Mouse (Mus musculus) forebrain, embryonic 14.5 days (tissue): Measurements from ENCODE around the gene D10Wsu102e. TPM values are rescaled to one million over a fixed set of nuclear protein-coding genes. Genes with fewer than 3 reads are reported as not detected.
A peak's percentile ranks its signal among the peaks of the same experiment; 100 is the strongest.

Source experiments
- ATAC-seq: fragments of 200-750 bp; cut with Nextera tagmentation; 2 replicates; pipeline ENCODE4 v1.8.0; 2017; ENCODE audit warnings: mild to moderate bottlenecking, moderate library complexity
- DNase-seq: peaks from one replicate; pipeline ENCODE4 v3.0.0-alpha.2; 2015; ENCODE audit warnings: low spot score
- H3K27ac ChIP-seq: fragments of 300-500 bp; sonication (generic); 2 replicates; pipeline ENCODE4 v1.5.1; 2014; ENCODE audit warnings: low read depth, mild to moderate bottlenecking, control low read depth, low read length, moderate library complexity
- H3K27me3 ChIP-seq: fragments of 300-500 bp; sonication (generic); replicated peaks from 2 replicates; pipeline ENCODE4 v1.6.1; 2014; ENCODE audit warnings: low read length, control low read depth, mixed read lengths; ENCODE audit not compliant: control insufficient read depth, insufficient read depth
- H3K36me3 ChIP-seq: fragments of 300-500 bp; sonication (generic); 2 replicates; pipeline ENCODE4 v1.6.1; 2014; ENCODE audit warnings: low read length, control low read depth; ENCODE audit not compliant: control insufficient read depth, insufficient read depth
- H3K4me1 ChIP-seq: fragments of 300-500 bp; sonication (generic); 2 replicates; pipeline ENCODE4 v1.6.1; 2014; ENCODE audit warnings: antibody characterized with exemption, low read length, control low read depth; ENCODE audit not compliant: control insufficient read depth, insufficient read depth
- H3K4me2 ChIP-seq: fragments of 300-500 bp; sonication (generic); 2 replicates; pipeline ENCODE4 v1.6.1; 2014; ENCODE audit warnings: mild to moderate bottlenecking, control low read depth, low read length
- H3K4me3 ChIP-seq: fragments of 300-500 bp; sonication (generic); 2 replicates; pipeline ENCODE4 v1.5.1; 2014; ENCODE audit warnings: low read depth, low read length, control low read depth
- H3K9ac ChIP-seq: fragments of 300-500 bp; sonication (generic); 2 replicates; pipeline ENCODE4 v1.6.1; 2014; ENCODE audit warnings: mild to moderate bottlenecking, low read length, control low read depth, moderate library complexity
- H3K9me3 ChIP-seq: fragments of 300-500 bp; sonication (generic); replicated peaks from 2 replicates; pipeline ENCODE4 v1.6.1; 2016; ENCODE audit warnings: low read length, control low read depth, mixed read lengths; ENCODE audit not compliant: control insufficient read depth
- WGBS: fragments of 180-500 bp; shearing (Covaris S2); extraction: QIAGEN DNeasy Blood & Tissue Kit; methylation state at CpG from one replicate; pipeline ENCODE4 v1.1.7; 2014; 5-methylcytosine and 5-hydroxymethylcytosine counted together
- polyA plus RNA-seq: library from polyadenylated mRNA; unstranded; fragments of >200 nt; fragmentation: Nextera tagmentation; extraction: Ambion mirVana; gene quantifications from 2 replicates; pipeline ENCODE4 v1.2.1, GENCODE M21; 2014

The D10Wsu102e gene
- polyA plus RNA-seq, 1 experiment from 2014 or later = 0.74 TPM

- Histone ChIP-seq H3K27me3 (no peaks in the 10 kb centered on the region), H3K9me3 (no peaks in the 10 kb centered on the region), H3K36me3 (no peaks in the 10 kb centered on the region), H3K9ac (no peak overlapping the region), H3K4me2 (no peak overlapping the region), H3K4me3 (no peak overlapping the region), H3K27ac (no peak overlapping the region), H3K4me1 (no peaks in the 10 kb centered on the region)
- no peak for DNase-seq
- ATAC-seq = no peak
- WGBS = 56% methylated on average over 14 of the region's 14 CpGs
Observed at GRCm38 (mm10) chr10:83353680-83354332, 6.2 kb upstream of the D10Wsu102e start.

GRCm38 (mm10) chr10:83354333-83354719, 5.7 kb upstream of the D10Wsu102e start:
- Histone ChIP-seq H3K36me3 (no peaks in the 10 kb centered on the region), H3K4me3 (no peak overlapping the region), H3K27me3 (no peaks in the 10 kb centered on the region), H3K27ac (no peak overlapping the region), H3K4me1 (no peaks in the 10 kb centered on the region), H3K9ac (no peak overlapping the region), H3K9me3 (no peaks in the 10 kb centered on the region), H3K4me2 (no peak overlapping the region)
- 65% methylated on average over 8 of the region's 8 CpGs for WGBS
- peak; percentile 55 for ATAC-seq
- DNase-seq = peak; percentile 60

DNA sequence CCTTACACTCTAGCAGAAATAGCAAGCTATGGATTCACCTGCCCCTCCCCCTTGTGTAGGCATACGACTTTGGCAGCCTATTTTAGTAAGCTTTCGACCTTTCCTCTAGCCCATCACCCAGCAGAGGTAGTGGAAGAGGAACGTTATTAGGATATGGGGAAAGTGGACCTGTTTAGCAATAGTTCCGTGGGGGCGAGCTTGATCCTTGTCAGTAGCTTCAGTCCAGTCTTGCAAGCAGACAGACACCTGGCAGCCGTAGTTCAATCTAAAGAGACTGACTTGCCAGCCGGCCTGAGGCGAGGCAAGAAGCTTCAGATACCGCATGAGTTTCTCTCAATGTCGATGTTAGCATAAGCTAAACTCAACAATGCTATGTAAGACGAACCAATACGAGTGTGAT, 3.6 kb upstream of the D10Wsu102e start:
- no peak for DNase-seq
- ATAC-seq = no peak

DNA sequence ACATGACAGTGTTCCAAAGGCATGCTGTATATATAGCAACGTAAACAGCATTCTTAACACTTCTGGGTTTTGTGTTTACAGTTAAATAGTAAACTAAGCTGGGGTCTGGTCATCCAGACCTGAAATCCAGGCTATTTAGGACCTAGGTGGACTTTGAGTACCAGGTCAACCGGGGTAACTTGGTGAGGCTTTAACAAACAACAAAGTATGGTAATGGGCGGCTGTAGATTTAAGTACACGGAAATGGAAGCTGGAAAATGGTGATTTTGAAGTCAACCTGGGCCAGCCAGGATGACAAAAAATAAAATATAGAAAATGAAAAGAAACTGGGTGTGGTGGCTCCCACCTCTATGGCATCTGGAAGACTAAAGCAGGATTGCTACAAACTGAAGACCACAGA, 570 bp upstream of the D10Wsu102e start:
- peak overlapping the region; percentile 74 for H3K27ac ChIP-seq
- no peaks in the 10 kb centered on the region for H3K27me3 ChIP-seq
- H3K36me3 ChIP-seq = peaks cover 22% of the 10 kb centered on the region
- ATAC-seq (no peak), DNase-seq (no peak)
- peak overlapping the region; percentile 92 for H3K4me3 ChIP-seq
- 90% methylated on average over 4 of the region's 4 CpGs for WGBS
- H3K4me2 ChIP-seq = peak overlapping the region; percentile 80
- H3K4me1 ChIP-seq = peaks cover 7% of the 10 kb centered on the region
- no peaks in the 10 kb centered on the region for H3K9me3 ChIP-seq
- peak overlapping the region; percentile 85 for H3K9ac ChIP-seq

More for the DNA sequence above, 3.6 kb upstream of the D10Wsu102e start:
- WGBS = 85% methylated on average over 12 of the region's 12 CpGs
- H3K4me1 ChIP-seq = peaks cover 5% of the 10 kb centered on the region
- H3K4me3 ChIP-seq = no peak overlapping the region
- no peaks in the 10 kb centered on the region for H3K36me3 ChIP-seq
- no peak overlapping the region for H3K4me2 ChIP-seq
- no peaks in the 10 kb centered on the region for H3K27me3 ChIP-seq
- no peak overlapping the region for H3K27ac ChIP-seq
- no peak overlapping the region for H3K9ac ChIP-seq
- H3K9me3 ChIP-seq = no peaks in the 10 kb centered on the region

- H3K36me3 ChIP-seq = peaks cover 31% of the 10 kb centered on the region
- DNase-seq (no peak), ATAC-seq (peak; percentile 71)
- H3K27me3 ChIP-seq = no peaks in the 10 kb centered on the region
- peak overlapping the region; percentile 92 for H3K4me3 ChIP-seq
- peaks cover 7% of the 10 kb centered on the region for H3K4me1 ChIP-seq
- peak overlapping the region; percentile 80 for H3K4me2 ChIP-seq
- under 1% methylated on average over 40 of the region's 40 CpGs for WGBS
- H3K27ac ChIP-seq = peak overlapping the region; percentile 74
- peak overlapping the region; percentile 85 for H3K9ac ChIP-seq
- no peaks in the 10 kb centered on the region for H3K9me3 ChIP-seq
Observed at GRCm38 (mm10) chr10:83360356-83360755, 335 bp downstream of the D10Wsu102e start.

GRCm38 (mm10) chr10:83361643-83362382, 1.8 kb downstream of the D10Wsu102e start:
- no peak for ATAC-seq

GRCm38 (mm10) chr10:83363451-83363850, 3.4 kb downstream of the D10Wsu102e start:
- H3K36me3 ChIP-seq = peaks cover 61% of the 10 kb centered on the region
- no peaks in the 10 kb centered on the region for H3K9me3 ChIP-seq
- H3K4me1 ChIP-seq = peaks cover 7% of the 10 kb centered on the region
- H3K9ac ChIP-seq = no peak overlapping the region
- no peak overlapping the region for H3K27ac ChIP-seq
- no peak overlapping the region for H3K4me2 ChIP-seq
- no peaks in the 10 kb centered on the region for H3K27me3 ChIP-seq
- 94% methylated on average over 8 of the region's 8 CpGs for WGBS
- H3K4me3 ChIP-seq = no peak overlapping the region
- no peak for DNase-seq
- no peak for ATAC-seq

More at GRCm38 (mm10) chr10:83361643-83362382, 1.8 kb downstream of the D10Wsu102e start:
- WGBS = 49% methylated on average over 5 of the region's 5 CpGs
- H3K4me1 ChIP-seq = peaks cover 7% of the 10 kb centered on the region
- no peaks in the 10 kb centered on the region for H3K27me3 ChIP-seq
- H3K36me3 ChIP-seq = peaks cover 46% of the 10 kb centered on the region
- H3K9me3 ChIP-seq = no peaks in the 10 kb centered on the region
- peak; percentile 68 for DNase-seq
- H3K4me2 ChIP-seq = peak overlapping the region; percentile 80; the same call in 1 of the 2 replicates
- no peak overlapping the region for H3K27ac ChIP-seq
- H3K9ac ChIP-seq = no peak overlapping the region
- H3K4me3 ChIP-seq = 0 out of 2 replicates have a peak overlapping the region, but pooled peaks have one; percentile 92

GRCm38 (mm10) chr10:83368918-83369317, 8.9 kb downstream of the D10Wsu102e start:
- Histone ChIP-seq H3K27me3 (no peaks in the 10 kb centered on the region), H3K4me1 (no peaks in the 10 kb centered on the region), H3K9ac (no peak overlapping the region), H3K9me3 (no peaks in the 10 kb centered on the region), H3K4me2 (no peak overlapping the region), H3K27ac (no peak overlapping the region), H3K4me3 (no peak overlapping the region), H3K36me3 (peaks cover 88% of the 10 kb centered on the region)
- DNase-seq = no peak
- ATAC-seq = no peak
- 59% methylated on average over 5 of the region's 5 CpGs for WGBS
